Mouse (Mus musculus) liver, postnatal 0 days (tissue): ENCODE data around the gene Car12.

ENCODE experiments used
- CTCF ChIP-seq: sonication (generic); IDR thresholded peaks from 2 replicates; pipeline ENCODE4 v1.5.1; 2016; ENCODE audit warnings: antibody characterized with exemption, low read depth
- EP300 ChIP-seq: IDR thresholded peaks from 2 replicates; pipeline ENCODE4 v1.6.1; 2016; ENCODE audit warnings: antibody characterized with exemption, low read depth, mild to moderate bottlenecking

GRCm38 (mm10) chr9:66769275-66769674 is 55.8 kb downstream of the Car12 start:
- TF ChIP-seq CTCF (no peak), EP300 (no peak)
